Mouse (Mus musculus): ENCODE measurements at regions not wholly inside any gene's neighbourhood (a gene's known extent, or its start where the extent isn't known, plus 50 kb on each side); places are given as distances from the start of the nearest gene placed in this dataset.

- Histone ChIP-seq H3K9ac (replicated peaks) (no peak overlapping the region), H3K27ac (ENCODE audit: low read depth) (no peak overlapping the region), H3K27me3 (ENCODE audit: insufficient read depth, low read length) (no peaks in the 10 kb centered on the region), H3K4me1 (ENCODE audit: insufficient read depth) (peaks cover 8% of the 10 kb centered on the region), H3K36me3 (replicated peaks; ENCODE audit: insufficient read depth, low read length) (no peaks in the 10 kb centered on the region), H3K4me3 (ENCODE audit: low read depth, low read length) (no peak overlapping the region), H3K4me2 (ENCODE audit: low read depth, low read length) (no peak overlapping the region), H3K9me3 (ENCODE audit: low read length) (no peaks in the 10 kb centered on the region)
- ATAC-seq (no peak), DNase-seq (no peak)
- TF ChIP-seq EP300 (IDR thresholded peaks at IDR 0.05; ENCODE audit: low read depth) (no peak), CTCF (IDR thresholded peaks at IDR 0.05; ENCODE audit: low read depth) (no peak)
- 64% methylated on average over 11 of the region's 11 CpGs for WGBS (ENCODE audit: insufficient replicate concordance)
Measured at GRCm38 (mm10) chr3:52572514-52573485, 304.7 kb downstream of the Foxo1 start.

- DNase-seq (no peak), ATAC-seq (no peak)
- Histone ChIP-seq H3K4me2 (ENCODE audit: low read depth, low read length) (no peak overlapping the region; the same call in 1 of the 2 replicates), H3K27ac (ENCODE audit: low read depth) (peak overlapping the region; percentile 48), H3K4me1 (ENCODE audit: insufficient read depth) (0 out of 2 replicates have a peak, but pooled peaks cover 3% of the 10 kb centered on the region), H3K27me3 (ENCODE audit: insufficient read depth, low read length) (no peaks in the 10 kb centered on the region), H3K9me3 (ENCODE audit: low read length) (no peaks in the 10 kb centered on the region), H3K4me3 (ENCODE audit: low read depth, low read length) (no peak overlapping the region), H3K9ac (replicated peaks) (no peak overlapping the region), H3K36me3 (replicated peaks; ENCODE audit: insufficient read depth, low read length) (no peaks in the 10 kb centered on the region)
- 39% methylated on average over 9 of the region's 9 CpGs for WGBS (ENCODE audit: insufficient replicate concordance)
- TF ChIP-seq CTCF (IDR thresholded peaks at IDR 0.05; ENCODE audit: low read depth) (no peak), EP300 (IDR thresholded peaks at IDR 0.05; ENCODE audit: low read depth) (no peak)
Measured at GRCm38 (mm10) chr3:52567606-52568372, 299.7 kb downstream of the Foxo1 start.

- no peak overlapping the region for H3K9ac ChIP-seq (replicated peaks)
- ATAC-seq, result no peak
- 67% methylated on average over 5 of the region's 5 CpGs for WGBS (ENCODE audit: insufficient replicate concordance)
- no peak overlapping the region for H3K4me3 ChIP-seq (ENCODE audit: low read depth, low read length)
- H3K4me1 ChIP-seq (ENCODE audit: insufficient read depth), result 0 out of 2 replicates have a peak, but pooled peaks cover 3% of the 10 kb centered on the region
- DNase-seq, result no peak
- H3K36me3 ChIP-seq (replicated peaks; ENCODE audit: insufficient read depth, low read length), result no peaks in the 10 kb centered on the region
- no peaks in the 10 kb centered on the region for H3K27me3 ChIP-seq (ENCODE audit: insufficient read depth, low read length)
- H3K27ac ChIP-seq (ENCODE audit: low read depth), result no peak overlapping the region
- no peak overlapping the region for H3K4me2 ChIP-seq (ENCODE audit: low read depth, low read length)
- no peaks in the 10 kb centered on the region for H3K9me3 ChIP-seq (ENCODE audit: low read length)
- TF ChIP-seq CTCF (IDR thresholded peaks at IDR 0.05; ENCODE audit: low read depth) (no peak), EP300 (IDR thresholded peaks at IDR 0.05; ENCODE audit: low read depth) (no peak)
Measured at GRCm38 (mm10) chr3:52563595-52563994, 295.5 kb downstream of the Foxo1 start.

- no peak for DNase-seq
- TF ChIP-seq CTCF (IDR thresholded peaks at IDR 0.05; ENCODE audit: low read depth) (no peak), EP300 (IDR thresholded peaks at IDR 0.05; ENCODE audit: low read depth) (no peak)
- H3K36me3 ChIP-seq (replicated peaks; ENCODE audit: insufficient read depth, low read length), result no peaks in the 10 kb centered on the region
- no peaks in the 10 kb centered on the region for H3K9me3 ChIP-seq (ENCODE audit: low read length)
- H3K4me3 ChIP-seq (ENCODE audit: low read depth, low read length), result no peak overlapping the region
- no peak for ATAC-seq
- H3K4me2 ChIP-seq (ENCODE audit: low read depth, low read length), result no peak overlapping the region
- no peaks in the 10 kb centered on the region for H3K27me3 ChIP-seq (ENCODE audit: insufficient read depth, low read length)
- 66% methylated on average over 5 of the region's 5 CpGs for WGBS (ENCODE audit: insufficient replicate concordance)
- no peak overlapping the region for H3K9ac ChIP-seq (replicated peaks)
- H3K27ac ChIP-seq (ENCODE audit: low read depth), result no peak overlapping the region
- 0 out of 2 replicates have a peak, but pooled peaks cover 3% of the 10 kb centered on the region for H3K4me1 ChIP-seq (ENCODE audit: insufficient read depth)
Measured at GRCm38 (mm10) chr3:52562816-52563215, 294.7 kb downstream of the Foxo1 start.

- 73% methylated on average over 10 of the region's 10 CpGs for WGBS (ENCODE audit: insufficient replicate concordance)
- TF ChIP-seq CTCF (IDR thresholded peaks at IDR 0.05; ENCODE audit: low read depth), result no peak
- TF ChIP-seq EP300 (IDR thresholded peaks at IDR 0.05; ENCODE audit: low read depth), result no peak
- H3K27ac ChIP-seq (ENCODE audit: low read depth), result no peak overlapping the region
- no peak overlapping the region for H3K9ac ChIP-seq (replicated peaks)
- no peaks in the 10 kb centered on the region for H3K36me3 ChIP-seq (replicated peaks; ENCODE audit: insufficient read depth, low read length)
- H3K9me3 ChIP-seq (ENCODE audit: low read length), result no peaks in the 10 kb centered on the region
- H3K4me2 ChIP-seq (ENCODE audit: low read depth, low read length), result no peak overlapping the region
- peaks cover 4% of the 10 kb centered on the region; the same call in 1 of the 2 replicates for H3K4me1 ChIP-seq (ENCODE audit: insufficient read depth)
- no peak for ATAC-seq
- H3K27me3 ChIP-seq (ENCODE audit: insufficient read depth, low read length), result no peaks in the 10 kb centered on the region
- DNase-seq, result no peak
- no peak overlapping the region for H3K4me3 ChIP-seq (ENCODE audit: low read depth, low read length)
Measured at GRCm38 (mm10) chr3:52559481-52559880, 291.3 kb downstream of the Foxo1 start.

- no peaks in the 10 kb centered on the region for H3K27me3 ChIP-seq (ENCODE audit: insufficient read depth, low read length)
- H3K9ac ChIP-seq (replicated peaks), result no peak overlapping the region
- 83% methylated on average over 6 of the region's 6 CpGs for WGBS (ENCODE audit: insufficient replicate concordance)
- no peaks in the 10 kb centered on the region for H3K36me3 ChIP-seq (replicated peaks; ENCODE audit: insufficient read depth, low read length)
- no peaks in the 10 kb centered on the region for H3K9me3 ChIP-seq (ENCODE audit: low read length)
- no peak for DNase-seq
- TF ChIP-seq EP300 (IDR thresholded peaks at IDR 0.05; ENCODE audit: low read depth), result no peak
- no peak for TF ChIP-seq CTCF (IDR thresholded peaks at IDR 0.05; ENCODE audit: low read depth)
- peaks cover 4% of the 10 kb centered on the region; the same call in 1 of the 2 replicates for H3K4me1 ChIP-seq (ENCODE audit: insufficient read depth)
- no peak overlapping the region for H3K4me3 ChIP-seq (ENCODE audit: low read depth, low read length)
- no peak overlapping the region for H3K27ac ChIP-seq (ENCODE audit: low read depth)
- ATAC-seq, result no peak
- H3K4me2 ChIP-seq (ENCODE audit: low read depth, low read length), result no peak overlapping the region
Measured at GRCm38 (mm10) chr3:52558765-52559164, 290.6 kb downstream of the Foxo1 start.

Data from liver, postnatal 0 days (tissue).